Mouse (Mus musculus) splenic B cell, adult 2 months (primary cell): ENCODE measurements around the gene Prox2.

ENCODE experiments used
- DNase-seq: peaks from one replicate; pipeline ENCODE4 v3.0.0-alpha.2; 2011; ENCODE audit warnings: low read depth, low spot score
- H3K27me3 ChIP-seq: 2 replicates; pipeline ENCODE4 v1.6.1; 2012; ENCODE audit warnings: mild to moderate bottlenecking, low read length, moderate library complexity, mixed read lengths; ENCODE audit not compliant: control insufficient read depth, poor library complexity, insufficient read depth, severe bottlenecking
- H3K36me3 ChIP-seq: 2 replicates; pipeline ENCODE4 v1.6.1; 2012; ENCODE audit warnings: mild to moderate bottlenecking, low read length, moderate library complexity, mixed read lengths; ENCODE audit not compliant: control insufficient read depth, poor library complexity, insufficient read depth, severe bottlenecking

Prox2 gene

GRCm38 (mm10) chr12:85141096-85141495 is 30.5 kb upstream of the Prox2 start:
- DNase-seq: no peak
- Histone ChIP-seq H3K27me3 (no peaks in the 10 kb centered on the region), H3K36me3 (no peaks in the 10 kb centered on the region)

- no peaks in the 10 kb centered on the region for H3K36me3 ChIP-seq
- no peaks in the 10 kb centered on the region for H3K27me3 ChIP-seq
- DNase-seq: no peak
Measured at GRCm38 (mm10) chr12:85140036-85140701, 29.6 kb upstream of the Prox2 start.

- Histone ChIP-seq H3K36me3 (peaks cover 7% of the 10 kb centered on the region), H3K27me3 (no peaks in the 10 kb centered on the region)
- DNase-seq: no peak
Measured at GRCm38 (mm10) chr12:85136627-85137026, 26.1 kb upstream of the Prox2 start.

GRCm38 (mm10) chr12:85135513-85136470 is 25.2 kb upstream of the Prox2 start:
- no peak for DNase-seq
- Histone ChIP-seq H3K27me3 (no peaks in the 10 kb centered on the region), H3K36me3 (peaks cover 13% of the 10 kb centered on the region)

- Histone ChIP-seq H3K27me3 (no peaks in the 10 kb centered on the region), H3K36me3 (peaks cover 23% of the 10 kb centered on the region)
- DNase-seq: no peak
Measured at GRCm38 (mm10) chr12:85134043-85134794, 23.7 kb upstream of the Prox2 start.

- peaks cover 29% of the 10 kb centered on the region for H3K36me3 ChIP-seq
- no peaks in the 10 kb centered on the region for H3K27me3 ChIP-seq
- DNase-seq: no peak
Measured at GRCm38 (mm10) chr12:85131361-85131760, 20.8 kb upstream of the Prox2 start.

- DNase-seq: no peak
- peaks cover 29% of the 10 kb centered on the region for H3K36me3 ChIP-seq
- no peaks in the 10 kb centered on the region for H3K27me3 ChIP-seq
Measured at GRCm38 (mm10) chr12:85129426-85129978, 18.9 kb upstream of the Prox2 start.

- no peak for DNase-seq
- H3K27me3 ChIP-seq: no peaks in the 10 kb centered on the region
- H3K36me3 ChIP-seq: peaks cover 24% of the 10 kb centered on the region
Measured at GRCm38 (mm10) chr12:85126986-85127603, 16.5 kb upstream of the Prox2 start.

- H3K27me3 ChIP-seq: no peaks in the 10 kb centered on the region
Measured at GRCm38 (mm10) chr12:85124751-85125150, 14.2 kb upstream of the Prox2 start.

GRCm38 (mm10) chr12:85123645-85124044 is 13.1 kb upstream of the Prox2 start:
- DNase-seq: peak; percentile 38
- peaks cover 5% of the 10 kb centered on the region for H3K36me3 ChIP-seq
- no peaks in the 10 kb centered on the region for H3K27me3 ChIP-seq

More at GRCm38 (mm10) chr12:85124751-85125150, 14.2 kb upstream of the Prox2 start:
- peaks cover 11% of the 10 kb centered on the region for H3K36me3 ChIP-seq
- no peak for DNase-seq

- H3K27me3 ChIP-seq: no peaks in the 10 kb centered on the region
- peak; percentile 45 for DNase-seq
- H3K36me3 ChIP-seq: peaks cover 6% of the 10 kb centered on the region
Measured at GRCm38 (mm10) chr12:85123108-85123530, 12.6 kb upstream of the Prox2 start.

GRCm38 (mm10) chr12:85121806-85122459 is 11.4 kb upstream of the Prox2 start:
- no peak for DNase-seq
- Histone ChIP-seq H3K27me3 (no peaks in the 10 kb centered on the region), H3K36me3 (peaks cover 6% of the 10 kb centered on the region)

- Histone ChIP-seq H3K27me3 (no peaks in the 10 kb centered on the region), H3K36me3 (peaks cover 5% of the 10 kb centered on the region)
- no peak for DNase-seq
Measured at GRCm38 (mm10) chr12:85115678-85116077, 5.1 kb upstream of the Prox2 start.

GRCm38 (mm10) chr12:85113917-85114316 is 3.4 kb upstream of the Prox2 start:
- Histone ChIP-seq H3K27me3 (no peaks in the 10 kb centered on the region), H3K36me3 (peaks cover 5% of the 10 kb centered on the region; the same call in 1 of the 2 replicates)
- no peak for DNase-seq
